Mouse (Mus musculus) embryonic fibroblast, embryonic 13.5 days (primary cell): ENCODE measurements around the gene Ddrgk1.

Source experiments
- CTCF ChIP-seq: IDR thresholded peaks from 2 replicates; pipeline ENCODE4 v1.5.1; 2011; ENCODE audit warnings: mild to moderate bottlenecking, control low read depth, low read length, moderate library complexity, borderline replicate concordance; ENCODE audit not compliant: insufficient read depth
- POLR2A ChIP-seq: IDR thresholded peaks from 2 replicates; pipeline ENCODE4 v1.6.1; 2011; ENCODE audit warnings: low read depth, mild to moderate bottlenecking, control low read depth, low read length, moderate library complexity

DNA sequence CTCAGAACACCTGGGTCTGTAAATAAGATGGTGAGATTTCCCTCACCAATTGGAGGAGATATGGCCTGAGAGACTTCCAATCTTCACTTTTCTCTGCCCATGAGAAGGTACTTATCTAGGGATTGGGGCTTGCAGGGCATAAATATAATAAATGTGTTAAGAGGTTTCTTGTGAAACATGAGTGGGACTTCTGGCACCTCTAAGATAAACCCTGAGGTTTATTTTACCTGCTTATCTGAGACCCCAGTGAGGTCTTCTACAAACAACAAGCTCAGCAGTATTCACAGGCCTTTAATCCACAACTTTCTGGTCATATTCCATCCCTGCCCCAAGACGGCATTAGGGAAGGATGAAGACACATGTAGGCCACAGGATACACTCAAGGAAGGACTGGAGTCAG, 10.7 kb downstream of the Ddrgk1 start:
- no peak for TF ChIP-seq CTCF
- TF ChIP-seq POLR2A: no peak
